Mouse (Mus musculus) hindbrain, postnatal 0 days (tissue): ENCODE data around the gene Maml3. TPM values are rescaled to one million over a fixed set of nuclear protein-coding genes. Genes with fewer than 3 reads are reported as not detected.
A peak's percentile ranks its signal among the peaks of the same experiment; 100 is the strongest.

ENCODE experiments used
- ATAC-seq: fragments of 200-750 bp; cut with Nextera tagmentation; 2 replicates; pipeline ENCODE4 v1.8.0; 2017; ENCODE audit warnings: mild to moderate bottlenecking, moderate TSS enrichment, moderate library complexity
- DNase-seq: peaks from one replicate; pipeline ENCODE4 v3.0.0-alpha.2; 2015; ENCODE audit warnings: low spot score
- H3K27ac ChIP-seq: fragments of 300-500 bp; sonication (generic); 2 replicates; pipeline ENCODE4 v1.5.1; 2014; ENCODE audit warnings: mild to moderate bottlenecking
- H3K27me3 ChIP-seq: fragments of 300-500 bp; sonication (generic); 2 replicates; pipeline ENCODE4 v1.6.1; 2014; ENCODE audit warnings: low read length, mixed read lengths; ENCODE audit not compliant: insufficient read depth
- H3K36me3 ChIP-seq: fragments of 300-500 bp; sonication (generic); 2 replicates; pipeline ENCODE4 v1.6.1; 2014; ENCODE audit warnings: low read length, mixed read lengths; ENCODE audit not compliant: insufficient read depth
- H3K4me1 ChIP-seq: fragments of 300-500 bp; sonication (generic); 2 replicates; pipeline ENCODE4 v1.6.1; 2014; ENCODE audit warnings: antibody characterized with exemption, low read length, mixed read lengths; ENCODE audit not compliant: insufficient read depth
- H3K4me2 ChIP-seq: fragments of 300-500 bp; sonication (generic); 2 replicates; pipeline ENCODE4 v1.6.1; 2014; ENCODE audit warnings: low read depth, mild to moderate bottlenecking, low read length, moderate library complexity, mixed read lengths
- H3K4me3 ChIP-seq: fragments of 300-500 bp; sonication (generic); 2 replicates; pipeline ENCODE4 v1.5.1; 2014; ENCODE audit warnings: low read length
- H3K9ac ChIP-seq: fragments of 300-500 bp; sonication (generic); replicated peaks from 2 replicates; pipeline ENCODE4 v1.6.1; 2014; ENCODE audit warnings: mild to moderate bottlenecking, low read length, moderate library complexity, mixed read lengths
- H3K9me3 ChIP-seq: fragments of 300-500 bp; sonication (generic); 2 replicates; pipeline ENCODE4 v1.6.1; 2016; ENCODE audit warnings: low read length, mixed read lengths
- CTCF ChIP-seq: IDR thresholded peaks from 2 replicates; pipeline ENCODE4 v1.5.1; 2016; ENCODE audit warnings: antibody characterized with exemption, control low read depth, low read depth
- WGBS: fragments of 180-500 bp; shearing (Covaris S2); extraction: QIAGEN DNeasy Blood & Tissue Kit; methylation state at CpG from one replicate; pipeline ENCODE4 v1.1.7; 2014; 5-methylcytosine and 5-hydroxymethylcytosine counted together
- polyA plus RNA-seq: library from polyadenylated mRNA; unstranded; fragments of >200 nt; fragmentation: Nextera tagmentation; extraction: Ambion mirVana; gene quantifications from 2 replicates; pipeline ENCODE4 v1.2.1, GENCODE M21; 2015
- total RNA-seq: library from RNA; depleted of rRNA; stranded (reverse); fragments of >200 nt; gene quantifications from 2 replicates; pipeline ENCODE4 v1.2.3, GENCODE M21; 2014

The Maml3 gene
- total and polyA plus RNA-seq, 2 experiments from 2014 or later, result 4.8 to 18.8 TPM

DNA sequence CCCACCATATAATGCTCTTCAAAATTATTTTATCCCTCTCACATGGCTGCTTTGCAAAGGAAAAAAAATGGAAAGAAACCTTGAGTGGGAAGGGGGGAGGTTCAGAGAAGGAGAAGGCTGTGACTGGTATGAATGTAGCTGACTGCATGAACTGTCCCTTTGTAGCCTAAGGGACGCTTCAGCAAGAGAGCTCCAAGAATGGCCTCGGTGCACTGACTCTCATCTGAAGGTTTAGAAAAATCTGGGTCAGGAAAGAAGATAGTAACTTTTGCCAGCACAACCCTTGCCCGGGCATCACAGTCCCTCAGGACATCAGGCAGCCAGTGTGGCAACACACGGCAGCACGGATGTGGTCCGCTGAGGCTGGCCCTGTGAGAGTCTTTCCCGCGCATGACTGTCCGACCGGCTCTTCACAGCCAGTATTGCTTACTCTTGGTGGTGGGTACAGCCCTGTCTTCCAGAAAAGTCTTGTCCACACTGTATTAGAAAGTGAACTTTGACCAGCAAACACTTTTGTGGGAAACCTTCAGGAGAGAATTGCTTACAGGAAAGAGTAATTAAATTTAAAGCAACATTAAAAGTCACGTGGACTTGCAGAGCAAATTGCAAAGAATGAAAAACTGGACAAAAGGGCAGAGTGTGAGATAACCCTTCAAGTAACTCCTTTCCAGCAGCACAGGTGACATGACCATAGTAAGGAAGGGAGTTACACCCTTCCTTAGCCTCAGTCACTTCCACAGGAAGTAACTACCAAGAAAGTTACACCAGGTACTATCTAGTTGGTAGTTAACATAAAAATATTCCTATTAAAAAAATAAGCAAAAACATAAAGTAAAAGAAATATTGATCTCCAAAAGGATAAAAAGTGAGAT lies 42.3 kb downstream of the Maml3 start:
- H3K4me1 ChIP-seq, result peaks cover 10% of the 10 kb centered on the region
- WGBS, result 33% methylated on average over 11 of the region's 11 CpGs
- H3K9ac ChIP-seq, result no peak overlapping the region
- H3K27ac ChIP-seq, result peak overlapping the region; percentile 46
- DNase-seq (peak; percentile 37), ATAC-seq (peak; percentile 48; the same call in 1 of the 2 replicates)
- H3K4me3 ChIP-seq, result no peak overlapping the region
- no peaks in the 10 kb centered on the region for H3K9me3 ChIP-seq
- TF ChIP-seq CTCF, result no peak
- H3K27me3 ChIP-seq, result no peaks in the 10 kb centered on the region
- H3K4me2 ChIP-seq, result peak overlapping the region; percentile 18
- no peaks in the 10 kb centered on the region for H3K36me3 ChIP-seq

DNA sequence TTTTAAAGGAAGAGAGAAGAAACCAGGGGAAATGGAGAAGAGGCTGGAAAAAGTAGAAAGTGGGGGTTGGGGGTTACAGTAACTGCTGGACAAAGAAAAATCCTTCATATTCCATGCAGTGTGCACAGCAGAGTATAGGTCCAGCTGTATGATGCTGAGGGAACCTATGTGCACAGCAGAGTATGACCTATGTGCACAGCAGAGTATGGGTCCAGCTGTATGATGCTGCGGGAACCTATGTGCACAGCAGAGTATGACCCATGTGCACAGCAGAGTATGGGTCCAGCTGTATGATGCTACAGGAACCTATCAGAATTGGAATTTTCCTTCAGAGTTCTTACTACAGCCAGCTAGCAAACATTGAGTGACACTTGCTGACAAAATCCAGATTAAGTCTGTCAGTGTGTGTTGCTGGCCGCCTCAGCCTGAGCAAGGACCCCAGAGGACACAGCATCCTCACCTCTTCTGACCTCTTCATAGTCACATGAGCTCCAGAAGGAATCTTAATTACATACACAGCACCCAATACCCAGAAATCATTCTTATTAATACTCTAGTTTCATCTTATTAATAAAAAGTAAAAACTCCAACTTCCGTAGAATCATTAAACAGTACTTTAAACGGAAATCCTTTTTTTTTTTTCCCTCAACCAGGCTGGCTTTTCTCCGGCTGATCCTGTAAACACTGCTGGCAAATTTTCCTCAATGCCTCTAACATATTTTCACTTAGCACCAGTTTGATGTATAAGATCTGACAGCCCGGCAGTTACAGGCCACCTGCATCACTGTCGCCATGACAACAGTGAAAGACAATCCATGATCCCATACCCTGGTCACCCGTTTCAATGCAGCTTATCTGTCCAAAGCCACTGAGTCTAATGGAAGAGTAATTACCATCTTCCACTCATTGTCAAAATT lies 43.1 kb downstream of the Maml3 start:
- no peak overlapping the region for H3K9ac ChIP-seq
- H3K4me3 ChIP-seq, result no peak overlapping the region
- no peaks in the 10 kb centered on the region for H3K36me3 ChIP-seq
- H3K4me2 ChIP-seq, result peak overlapping the region; percentile 18
- ATAC-seq (peak; percentile 79), DNase-seq (peak; percentile 80)
- peaks cover 10% of the 10 kb centered on the region for H3K4me1 ChIP-seq
- no peaks in the 10 kb centered on the region for H3K9me3 ChIP-seq
- H3K27me3 ChIP-seq, result no peaks in the 10 kb centered on the region
- TF ChIP-seq CTCF, result no peak
- WGBS, result 35% methylated on average over 8 of the region's 8 CpGs
- peak overlapping the region; percentile 46 for H3K27ac ChIP-seq

DNA sequence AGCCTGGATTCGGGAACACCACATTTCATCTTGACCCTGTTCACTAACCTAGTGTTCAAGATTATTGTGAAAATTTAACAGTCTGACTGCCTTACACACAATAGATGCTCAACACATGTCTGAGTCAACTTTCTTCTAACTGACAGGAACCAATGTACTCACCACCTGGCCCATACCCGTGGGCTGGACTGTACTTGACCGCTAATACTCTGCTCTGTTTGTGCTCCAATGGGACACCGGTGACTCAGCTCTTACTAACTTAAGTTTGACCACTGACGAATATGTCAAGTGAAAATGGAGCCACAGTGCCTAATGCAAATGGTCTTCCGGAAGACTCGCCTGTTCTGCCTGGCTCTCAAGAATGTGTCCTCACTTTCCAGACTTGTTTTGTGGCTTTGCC lies 44.0 kb downstream of the Maml3 start:
- Histone ChIP-seq H3K9me3 (no peaks in the 10 kb centered on the region), H3K9ac (no peak overlapping the region), H3K4me2 (no peak overlapping the region), H3K27me3 (no peaks in the 10 kb centered on the region), H3K4me1 (peaks cover 6% of the 10 kb centered on the region), H3K36me3 (no peaks in the 10 kb centered on the region), H3K4me3 (no peak overlapping the region), H3K27ac (no peak overlapping the region)
- no peak for TF ChIP-seq CTCF
- 94% methylated on average over 7 of the region's 7 CpGs for WGBS
- DNase-seq, result no peak
- no peak for ATAC-seq

DNA sequence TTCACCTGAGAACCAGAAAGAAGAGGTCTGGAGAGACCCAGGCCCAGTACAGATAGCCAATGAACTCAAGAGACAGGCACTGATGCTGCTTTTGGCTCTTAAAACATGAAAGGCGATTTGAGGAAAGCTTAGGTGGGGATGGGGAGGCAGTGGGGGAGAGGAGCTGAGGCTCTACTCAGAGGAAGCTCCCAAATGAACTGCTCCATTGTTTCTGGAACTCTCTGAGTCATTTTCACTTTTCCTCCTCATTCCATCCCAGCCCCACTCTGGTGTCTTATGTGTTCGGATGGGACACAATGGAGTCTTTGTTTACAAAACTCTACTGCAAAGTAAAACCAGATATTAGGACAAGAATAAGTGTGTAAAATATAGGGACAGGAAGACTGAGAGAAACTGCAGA lies 53.1 kb downstream of the Maml3 start:
- Histone ChIP-seq H3K9me3 (no peaks in the 10 kb centered on the region), H3K4me3 (no peak overlapping the region)
- WGBS, result 58% methylated on average over 2 of the region's 2 CpGs

DNA sequence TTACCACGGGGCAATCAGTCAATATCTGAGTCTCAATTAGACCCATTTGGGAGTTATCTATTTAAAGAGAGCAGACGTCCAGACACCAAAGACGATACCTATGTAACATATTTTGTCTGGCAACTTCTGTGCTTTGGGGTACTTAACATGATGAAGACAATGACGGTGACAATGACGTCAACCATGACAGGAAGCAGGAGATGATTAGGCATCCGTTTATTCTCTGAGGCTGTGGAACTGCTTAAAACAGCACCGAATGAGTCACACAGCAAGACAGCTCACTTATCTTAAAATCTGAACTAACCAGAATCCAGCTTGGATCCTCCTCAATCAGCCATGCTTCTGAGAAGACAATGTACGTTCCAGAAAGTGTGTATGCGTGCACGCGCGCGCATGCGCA lies 56.8 kb downstream of the Maml3 start:
- Histone ChIP-seq H3K36me3 (no peaks in the 10 kb centered on the region), H3K4me2 (no peak overlapping the region), H3K4me1 (peaks cover 25% of the 10 kb centered on the region), H3K27ac (no peak overlapping the region), H3K4me3 (no peak overlapping the region), H3K27me3 (no peaks in the 10 kb centered on the region), H3K9me3 (no peaks in the 10 kb centered on the region), H3K9ac (no peak overlapping the region)
- no peak for DNase-seq
- no peak for ATAC-seq
- TF ChIP-seq CTCF, result no peak
- 82% methylated on average over 14 of the region's 14 CpGs for WGBS

More for the DNA sequence above, 53.1 kb downstream of the Maml3 start:
- Histone ChIP-seq H3K4me1 (peaks cover 6% of the 10 kb centered on the region; the same call in 1 of the 2 replicates), H3K27me3 (no peaks in the 10 kb centered on the region), H3K36me3 (no peaks in the 10 kb centered on the region), H3K9ac (no peak overlapping the region), H3K4me2 (no peak overlapping the region), H3K27ac (no peak overlapping the region)
- no peak for TF ChIP-seq CTCF
- ATAC-seq, result no peak
- DNase-seq, result no peak

DNA sequence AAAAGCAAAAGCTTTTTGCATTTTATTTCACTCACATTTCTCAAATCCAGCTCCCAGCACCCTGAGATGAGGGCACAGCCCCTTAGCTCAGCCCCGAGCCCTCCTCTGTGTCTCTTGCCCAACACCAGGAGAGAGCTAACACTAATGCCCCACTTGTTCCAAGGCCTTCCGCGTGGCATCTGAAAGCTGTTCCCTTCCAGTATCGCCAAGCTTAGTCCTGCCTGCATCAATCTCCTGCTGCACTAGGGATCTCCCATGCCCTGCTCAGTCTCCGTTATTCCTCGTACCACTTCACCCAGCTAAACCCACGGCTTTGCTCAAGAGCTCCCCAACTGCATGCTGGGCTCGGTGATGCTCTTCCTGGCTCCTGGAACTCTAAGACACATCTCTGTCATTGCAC lies 57.3 kb downstream of the Maml3 start:
- ATAC-seq (no peak), DNase-seq (no peak)
- Histone ChIP-seq H3K9me3 (no peaks in the 10 kb centered on the region), H3K4me1 (peaks cover 25% of the 10 kb centered on the region), H3K27ac (peak overlapping the region; percentile 87), H3K27me3 (no peaks in the 10 kb centered on the region), H3K36me3 (no peaks in the 10 kb centered on the region), H3K4me3 (no peak overlapping the region), H3K4me2 (no peak overlapping the region), H3K9ac (peak overlapping the region; percentile 56)
- no peak for TF ChIP-seq CTCF
- WGBS, result 73% methylated on average over 8 of the region's 8 CpGs
